ENCODE assay signal across 8 mouse cellular contexts in genomic region chr7:35025409-35026275, GRCm38 (mm10). TPM values are rescaled to one million over a fixed set of nuclear protein-coding genes. Genes with fewer than 3 reads are reported as not detected.
DNase-seq lines count a peak whose midpoint lies in the region; ATAC-seq and TF ChIP-seq lines count a peak whose summit lies in the region.

No protein-coding gene starts in this region.

- no peaks in the 10 kb centered on the region for H3K27me3 ChIP-seq in cerebellum, adult 2 months (ENCODE audit: control insufficient read depth, insufficient read depth, low read length)
- no peaks in the 10 kb centered on the region for H3K27me3 ChIP-seq in hindbrain, embryonic 11.5 days (ENCODE audit: control insufficient read depth, insufficient read depth, low read length)

- no peak overlapping the region for H3K4me3 ChIP-seq in cerebellum, adult 2 months (replicated peaks; ENCODE audit: insufficient read depth, low read depth, low read length)
- no peak overlapping the region for H3K4me3 ChIP-seq in hindbrain, embryonic 11.5 days (ENCODE audit: low read depth, low read length)

- WGBS in cerebellum, adult 2 months: 45% methylated on average over 5 of the region's 5 CpGs
- 39% methylated on average over 5 of the region's 5 CpGs for WGBS in hindbrain, embryonic 11.5 days

- H3K27ac ChIP-seq in cerebellum, adult 2 months (ENCODE audit: insufficient read depth, low read length): no peak overlapping the region
- no peak overlapping the region for H3K27ac ChIP-seq in hindbrain, embryonic 11.5 days (ENCODE audit: low read depth, low read length)

- TF ChIP-seq CTCF in cerebellum, adult 2 months (IDR thresholded peaks at IDR 0.05; ENCODE audit: borderline replicate concordance, insufficient read depth, low read depth, low read length): peak; percentile 98

- peak; percentile 45 for ATAC-seq in frontal cortex, adult (ENCODE audit: low TSS enrichment)
- ATAC-seq in hindbrain, embryonic 11.5 days (ENCODE audit: low FRiP score): peak; percentile 73

- no peak overlapping the region for H3K9ac ChIP-seq in hindbrain, embryonic 11.5 days (ENCODE audit: low read depth, low read length)

- TF ChIP-seq POLR2A in cerebellum, adult 2 months (IDR thresholded peaks at IDR 0.05; ENCODE audit: borderline replicate concordance, insufficient read depth, low read length): no peak

- H3K9me3 ChIP-seq in hindbrain, embryonic 11.5 days (ENCODE audit: control insufficient read depth, low read length): no peaks in the 10 kb centered on the region

- DNase-seq in Muller cell, postnatal 12 days (ENCODE audit: inconsistent ontology term): peak; percentile 42
- DNase-seq in cerebellum, adult 2 months: peak; percentile 69 to 81
- DNase-seq in hindbrain, embryonic 11.5 days (ENCODE audit: low spot score): peak; percentile 85
- peak; percentile 77 to 92 for DNase-seq in layer of hippocampus, postnatal 25 days (ENCODE audit: extremely low spot score in 1 of 2, low spot score in 1 of 2)
- peak; percentile 90 for DNase-seq in lung, postnatal 14 days
- peak; percentile 81 for DNase-seq in retina, embryonic 14.5 days (ENCODE audit: low spot score)
- peak; percentile 86 for DNase-seq in thymus, postnatal 4 days

- no peak overlapping the region for H3K4me2 ChIP-seq in hindbrain, embryonic 11.5 days (replicated peaks; ENCODE audit: low read depth, low read length)

- no peaks in the 10 kb centered on the region for H3K4me1 ChIP-seq in cerebellum, adult 2 months (ENCODE audit: control insufficient read depth, insufficient read depth, low read length)
- no peaks in the 10 kb centered on the region for H3K4me1 ChIP-seq in hindbrain, embryonic 11.5 days (replicated peaks; ENCODE audit: control insufficient read depth, insufficient read depth, low read length)

- no peaks in the 10 kb centered on the region for H3K36me3 ChIP-seq in hindbrain, embryonic 11.5 days (ENCODE audit: control insufficient read depth, insufficient read depth, low read length)

RNA-seq across cellular contexts. Expression of gene Cebpg, which starts 30.7 kb away (rescaled TPM):
- polyA plus RNA-seq in cerebellum, adult 2 months (2012; rRNA removed): 25.1 and 25.3 TPM in 2 replicates
- 37.8 and 39.3 TPM in 2 replicates for polyA plus RNA-seq in hindbrain, embryonic 11.5 days (2014; fragmentation: Nextera tagmentation; extraction: Ambion mirVana)
- 10 to 100 TPM; 26.1 to 27.7 TPM for total RNA-seq in layer of hippocampus, postnatal 25 days (2021)
